Mouse (Mus musculus): ENCODE results near the gene Gm498. TPM values are rescaled to one million over a fixed set of nuclear protein-coding genes. Genes with fewer than 3 reads are reported as not detected.

Gm498 gene
- polyA plus RNA-seq (2012; rRNA removed): not detected in 2 replicates

DNA sequence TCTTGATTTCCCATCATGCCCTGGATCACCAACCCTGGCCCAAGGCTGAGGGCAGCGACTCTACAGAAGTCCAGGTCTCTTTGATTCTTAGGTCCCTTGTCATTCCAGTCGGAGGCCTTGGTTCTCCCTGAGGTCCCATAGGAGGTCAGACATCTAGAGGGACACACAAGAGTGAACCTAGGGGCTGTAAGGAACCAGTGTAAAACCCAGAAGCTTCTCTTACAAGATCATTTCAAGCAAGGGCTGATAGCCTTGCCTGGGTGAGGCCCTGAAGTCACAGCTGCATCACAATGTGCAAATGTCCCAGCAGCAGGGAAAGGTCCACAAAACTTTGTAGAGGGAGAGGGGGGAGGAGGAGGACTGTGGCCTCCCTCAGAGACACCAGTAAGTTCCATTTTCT lies at the start of gene Gm498:
TSS of gene Gm498 (plus strand) at position 301 of the 400 bp plus-strand sequence.
- H3K4me3 ChIP-seq (ENCODE audit: control insufficient read depth, insufficient read depth, low read length): no peak within 1 kb of the TSS
- TF ChIP-seq CTCF (IDR thresholded peaks at IDR 0.05; ENCODE audit: borderline replicate concordance, control insufficient read depth, extremely low read depth, insufficient read depth, low read length, poor library complexity): no peak
- TF ChIP-seq POLR2A (IDR thresholded peaks at IDR 0.05; ENCODE audit: control insufficient read depth, extremely low read depth, insufficient read depth, low read length, poor library complexity): no peak
- no peaks in the 10 kb centered on the region for H3K27me3 ChIP-seq (ENCODE audit: control insufficient read depth, insufficient read depth, low read length)
- H3K27ac ChIP-seq (ENCODE audit: control insufficient read depth, insufficient read depth, low read length): no peak within 1 kb of the TSS
- no peak for DNase-seq
- H3K4me1 ChIP-seq (replicated peaks; ENCODE audit: control insufficient read depth, insufficient read depth, low read length): peaks cover 4% of the 10 kb centered on the region
- no peaks in the 10 kb centered on the region for H3K36me3 ChIP-seq (ENCODE audit: control insufficient read depth, insufficient read depth, low read length)
- WGBS: 90% methylated on average over 2 of the region's 2 CpGs

DNA sequence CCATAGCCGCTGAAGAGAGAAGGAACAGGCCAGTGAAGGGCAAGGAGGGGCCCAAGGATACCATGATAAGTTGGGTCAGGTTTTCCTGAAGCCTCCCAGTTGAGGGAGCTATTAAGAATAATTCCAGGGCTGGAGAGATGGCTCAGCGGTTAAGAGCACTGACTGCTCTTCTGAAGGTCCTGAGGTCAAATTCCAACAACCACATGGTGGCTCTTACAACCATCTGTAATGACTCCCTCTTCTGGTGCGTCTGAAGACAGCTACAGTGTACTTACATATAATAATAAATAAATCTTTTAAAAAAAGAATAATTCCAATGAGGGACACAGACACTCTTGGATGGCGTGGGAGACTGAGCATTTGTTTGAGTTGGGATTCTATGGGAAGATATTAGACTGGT lies 47.4 kb upstream of the Gm498 start:
- H3K4me1 ChIP-seq (replicated peaks; ENCODE audit: control insufficient read depth, insufficient read depth, low read length): peaks cover 11% of the 10 kb centered on the region
- no peak for DNase-seq
- H3K36me3 ChIP-seq (ENCODE audit: control insufficient read depth, insufficient read depth, low read length): no peaks in the 10 kb centered on the region; the same call in 1 of the 2 replicates
- H3K27me3 ChIP-seq (ENCODE audit: control insufficient read depth, insufficient read depth, low read length): no peaks in the 10 kb centered on the region
- no peak for TF ChIP-seq POLR2A (IDR thresholded peaks at IDR 0.05; ENCODE audit: control insufficient read depth, extremely low read depth, insufficient read depth, low read length, poor library complexity)
- TF ChIP-seq CTCF (IDR thresholded peaks at IDR 0.05; ENCODE audit: borderline replicate concordance, control insufficient read depth, extremely low read depth, insufficient read depth, low read length, poor library complexity): no peak
- H3K4me3 ChIP-seq (ENCODE audit: control insufficient read depth, insufficient read depth, low read length): no peak overlapping the region
- H3K27ac ChIP-seq (ENCODE audit: control insufficient read depth, insufficient read depth, low read length): no peak overlapping the region
- 94% methylated on average over 4 of the region's 4 CpGs for WGBS

DNA sequence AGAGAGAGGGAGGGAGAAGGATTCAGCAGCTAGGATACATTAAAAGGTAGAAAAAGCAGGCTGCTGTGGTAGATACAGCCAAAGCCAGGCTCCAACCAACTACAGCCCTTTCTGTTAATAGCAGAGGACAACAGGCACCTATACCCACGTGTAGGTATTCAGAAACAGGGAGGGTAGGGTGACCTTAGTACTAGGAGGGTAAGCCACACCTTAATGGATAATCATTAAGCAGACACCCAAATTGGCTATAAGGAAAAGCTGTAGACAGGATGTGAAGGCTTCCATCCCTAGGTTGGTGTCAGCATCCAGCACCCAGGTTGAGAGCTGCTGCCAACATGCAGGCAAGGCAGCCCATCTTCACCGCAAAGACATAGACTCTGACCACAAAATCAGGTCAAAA lies 45.4 kb upstream of the Gm498 start:
- H3K27me3 ChIP-seq (ENCODE audit: control insufficient read depth, insufficient read depth, low read length): no peaks in the 10 kb centered on the region
- H3K4me3 ChIP-seq (ENCODE audit: control insufficient read depth, insufficient read depth, low read length): no peak overlapping the region
- no peak for DNase-seq
- H3K36me3 ChIP-seq (ENCODE audit: control insufficient read depth, insufficient read depth, low read length): no peaks in the 10 kb centered on the region; the same call in 1 of the 2 replicates
- peaks cover 11% of the 10 kb centered on the region for H3K4me1 ChIP-seq (replicated peaks; ENCODE audit: control insufficient read depth, insufficient read depth, low read length)
- WGBS: 94% methylated on average over 2 of the region's 2 CpGs
- no peak overlapping the region for H3K27ac ChIP-seq (ENCODE audit: control insufficient read depth, insufficient read depth, low read length)
- no peak for TF ChIP-seq POLR2A (IDR thresholded peaks at IDR 0.05; ENCODE audit: control insufficient read depth, extremely low read depth, insufficient read depth, low read length, poor library complexity)
- no peak for TF ChIP-seq CTCF (IDR thresholded peaks at IDR 0.05; ENCODE audit: borderline replicate concordance, control insufficient read depth, extremely low read depth, insufficient read depth, low read length, poor library complexity)

DNA sequence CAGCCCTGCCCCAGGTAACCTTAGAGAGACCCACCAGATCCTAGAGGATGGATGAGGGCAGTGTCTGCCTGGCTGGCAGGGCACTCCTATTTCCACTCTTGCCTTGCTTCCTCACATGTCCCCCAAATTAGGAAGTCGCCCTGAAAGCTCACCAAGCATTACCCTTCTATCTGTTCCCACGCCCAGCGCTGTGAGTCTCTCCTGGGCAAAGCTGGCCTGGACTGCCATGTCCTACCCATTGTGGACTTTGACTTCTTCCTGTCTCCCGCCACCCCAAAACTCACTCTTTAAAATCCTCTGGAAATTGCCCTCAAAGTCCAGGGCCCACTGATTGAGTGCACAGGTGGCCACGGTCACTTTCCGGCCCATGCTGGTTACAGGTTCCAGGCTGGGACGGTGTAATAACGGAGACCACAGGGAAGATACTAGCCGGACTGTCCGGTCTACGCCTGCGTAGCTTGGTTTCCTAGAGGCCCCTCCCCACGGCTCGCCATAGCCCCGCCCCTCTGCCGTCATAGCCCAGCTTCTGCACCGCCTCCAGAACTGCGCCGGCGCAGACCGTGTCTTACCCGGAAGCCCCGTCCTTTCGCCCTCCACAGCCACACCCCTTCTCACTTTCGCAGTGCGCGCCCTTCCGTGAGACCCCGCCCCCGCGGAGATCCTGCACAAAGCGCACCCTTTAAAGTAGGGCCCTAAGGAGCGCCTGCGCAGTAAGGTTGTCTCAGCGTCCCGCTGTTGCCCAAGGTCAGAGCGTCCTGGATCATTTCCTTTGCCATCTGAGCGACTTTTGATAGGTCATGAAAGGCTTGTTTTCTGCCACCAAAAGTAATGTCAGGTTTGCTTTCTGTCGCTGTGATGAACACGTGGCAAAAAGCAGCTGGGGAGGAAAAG lies 44.0 kb upstream of the Gm498 start, which contains the start of the genes Nadsyn1 and Dhcr7:
TSS of gene Nadsyn1 (minus strand) at position 475 of the 891 bp plus-strand sequence.
TSS of gene Dhcr7 (plus strand) at position 771 of the 891 bp plus-strand sequence.
- under 1% methylated on average over 40 of the region's 40 CpGs for WGBS
- peak; percentile 29; the same call in 1 of the 2 replicates for TF ChIP-seq CTCF (IDR thresholded peaks at IDR 0.05; ENCODE audit: borderline replicate concordance, control insufficient read depth, extremely low read depth, insufficient read depth, low read length, poor library complexity)
- peak; percentile 58 for TF ChIP-seq POLR2A (IDR thresholded peaks at IDR 0.05; ENCODE audit: control insufficient read depth, extremely low read depth, insufficient read depth, low read length, poor library complexity)
- Histone ChIP-seq H3K4me1 (replicated peaks; ENCODE audit: control insufficient read depth, insufficient read depth, low read length) (peaks cover 11% of the 10 kb centered on the region), H3K27ac (ENCODE audit: control insufficient read depth, insufficient read depth, low read length) (peak within 1 kb of the TSS; percentile 54), H3K36me3 (ENCODE audit: control insufficient read depth, insufficient read depth, low read length) (no peaks in the 10 kb centered on the region; the same call in 1 of the 2 replicates), H3K4me3 (ENCODE audit: control insufficient read depth, insufficient read depth, low read length) (peak within 1 kb of the TSS; percentile 71), H3K27me3 (ENCODE audit: control insufficient read depth, insufficient read depth, low read length) (no peaks in the 10 kb centered on the region)
- peak; percentile 99 for DNase-seq

DNA sequence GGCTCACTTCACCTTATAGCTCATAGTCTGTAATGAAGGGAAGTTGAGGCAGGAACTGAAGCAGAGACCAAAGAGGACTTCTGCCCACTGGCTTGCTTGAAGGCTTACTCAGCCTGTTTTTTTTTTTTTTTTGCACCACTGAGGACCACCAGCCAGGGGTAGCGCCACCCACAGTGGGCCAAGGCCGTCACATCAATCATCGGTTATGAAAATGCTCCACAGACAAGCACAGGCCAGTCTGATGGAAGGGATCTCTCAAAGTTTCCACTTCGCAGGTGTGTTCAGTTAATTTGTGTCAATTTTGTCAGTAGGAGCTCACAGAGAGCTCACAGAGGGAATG lies 43.4 kb upstream of the Gm498 start:
- DNase-seq: no peak
- Histone ChIP-seq H3K36me3 (ENCODE audit: control insufficient read depth, insufficient read depth, low read length) (no peaks in the 10 kb centered on the region; the same call in 1 of the 2 replicates), H3K4me1 (replicated peaks; ENCODE audit: control insufficient read depth, insufficient read depth, low read length) (peaks cover 11% of the 10 kb centered on the region), H3K27me3 (ENCODE audit: control insufficient read depth, insufficient read depth, low read length) (no peaks in the 10 kb centered on the region), H3K27ac (ENCODE audit: control insufficient read depth, insufficient read depth, low read length) (peak overlapping the region; percentile 54), H3K4me3 (ENCODE audit: control insufficient read depth, insufficient read depth, low read length) (peak overlapping the region; percentile 36)
- TF ChIP-seq POLR2A (IDR thresholded peaks at IDR 0.05; ENCODE audit: control insufficient read depth, extremely low read depth, insufficient read depth, low read length, poor library complexity) (no peak), CTCF (IDR thresholded peaks at IDR 0.05; ENCODE audit: borderline replicate concordance, control insufficient read depth, extremely low read depth, insufficient read depth, low read length, poor library complexity) (no peak)
- 66% methylated on average over 4 of the region's 4 CpGs for WGBS

DNA sequence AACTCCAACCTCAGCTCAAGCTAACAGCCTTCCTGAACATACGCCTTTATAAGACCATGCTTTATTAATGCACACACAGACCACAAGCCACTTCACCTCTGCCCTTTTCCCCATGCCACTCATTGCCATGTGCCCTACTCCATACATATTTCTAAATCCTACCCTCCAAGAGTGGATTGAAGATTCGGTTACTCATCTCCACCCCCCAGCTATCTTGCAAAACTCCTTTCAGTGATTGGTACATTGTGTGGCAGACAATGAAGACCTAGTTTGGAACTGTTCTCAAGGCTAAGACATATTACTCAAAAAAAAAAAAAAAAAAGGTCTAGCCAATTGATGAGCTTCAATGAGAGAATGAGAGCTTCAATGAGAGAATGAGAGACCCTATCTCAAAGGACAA lies 39.7 kb upstream of the Gm498 start:
- no peaks in the 10 kb centered on the region for H3K27me3 ChIP-seq (ENCODE audit: control insufficient read depth, insufficient read depth, low read length)
- no peak overlapping the region for H3K4me3 ChIP-seq (ENCODE audit: control insufficient read depth, insufficient read depth, low read length)
- WGBS: 95% methylated on average over 2 of the region's 2 CpGs
- H3K27ac ChIP-seq (ENCODE audit: control insufficient read depth, insufficient read depth, low read length): no peak overlapping the region
- no peak for DNase-seq
- H3K4me1 ChIP-seq (replicated peaks; ENCODE audit: control insufficient read depth, insufficient read depth, low read length): peaks cover 16% of the 10 kb centered on the region
- no peaks in the 10 kb centered on the region for H3K36me3 ChIP-seq (ENCODE audit: control insufficient read depth, insufficient read depth, low read length)
- TF ChIP-seq CTCF (IDR thresholded peaks at IDR 0.05; ENCODE audit: borderline replicate concordance, control insufficient read depth, extremely low read depth, insufficient read depth, low read length, poor library complexity) (no peak), POLR2A (IDR thresholded peaks at IDR 0.05; ENCODE audit: control insufficient read depth, extremely low read depth, insufficient read depth, low read length, poor library complexity) (no peak)

All from thymus, adult 2 months (tissue).